Mouse (Mus musculus): Measurements from ENCODE around the gene Btbd19.

Btbd19 gene

GRCm38 (mm10) chr4:117125348-117125909 is at the start of gene Btbd19:
TSS of gene Btbd19 (minus strand) at chr4:117125725.
- DNase-seq = peak; percentile 78

- DNase-seq = no peak
Observed at GRCm38 (mm10) chr4:117169936-117170335, 44.4 kb upstream of the Btbd19 start.

GRCm38 (mm10) chr4:117161183-117161582 is 35.7 kb upstream of the Btbd19 start:
- DNase-seq = no peak

- no peak for DNase-seq
Observed at GRCm38 (mm10) chr4:117159666-117160065, 34.1 kb upstream of the Btbd19 start.

GRCm38 (mm10) chr4:117156372-117156771 is 30.8 kb upstream of the Btbd19 start:
- DNase-seq = no peak

- DNase-seq = peak; percentile 88
Observed at GRCm38 (mm10) chr4:117155792-117156355, 30.3 kb upstream of the Btbd19 start, which contains the start of gene Rps8. TSS of gene Rps8 (minus strand) at chr4:117156243.

GRCm38 (mm10) chr4:117155020-117155791 is 29.7 kb upstream of the Btbd19 start:
- DNase-seq = no peak

GRCm38 (mm10) chr4:117152714-117153113 is 27.2 kb upstream of the Btbd19 start:
- no peak for DNase-seq

- no peak for DNase-seq
Observed at GRCm38 (mm10) chr4:117151416-117151815, 25.9 kb upstream of the Btbd19 start.

- no peak for DNase-seq
Observed at GRCm38 (mm10) chr4:117150212-117150733, 24.7 kb upstream of the Btbd19 start.

- no peak for DNase-seq
Observed at GRCm38 (mm10) chr4:117149291-117150211, 24.0 kb upstream of the Btbd19 start.

GRCm38 (mm10) chr4:117148815-117149214 is 23.3 kb upstream of the Btbd19 start:
- DNase-seq = no peak

GRCm38 (mm10) chr4:117148047-117148713 is 22.7 kb upstream of the Btbd19 start:
- no peak for DNase-seq

GRCm38 (mm10) chr4:117146176-117146575 is 20.7 kb upstream of the Btbd19 start:
- peak; percentile 54 for DNase-seq

- no peak for DNase-seq
Observed at GRCm38 (mm10) chr4:117145248-117145647, 19.7 kb upstream of the Btbd19 start.

GRCm38 (mm10) chr4:117143023-117143422 is 17.5 kb upstream of the Btbd19 start:
- no peak for DNase-seq

- no peak for DNase-seq
Observed at GRCm38 (mm10) chr4:117140613-117141012, 15.1 kb upstream of the Btbd19 start.

GRCm38 (mm10) chr4:117139217-117139612 is 13.7 kb upstream of the Btbd19 start:
- DNase-seq = no peak

- no peak for DNase-seq
Observed at GRCm38 (mm10) chr4:117138295-117139216, 13.0 kb upstream of the Btbd19 start.

- no peak for DNase-seq
Observed at GRCm38 (mm10) chr4:117136034-117136433, 10.5 kb upstream of the Btbd19 start.

- no peak for DNase-seq
Observed at GRCm38 (mm10) chr4:117134601-117134995, 9.1 kb upstream of the Btbd19 start.

Measured in right cerebral cortex, postnatal 25 days (tissue).